Mouse (Mus musculus): ENCODE data around the gene Ppip5k1.

GRCm38 (mm10) chr2:121295608-121296571 is 59.3 kb downstream of the Ppip5k1 start:
- TF ChIP-seq CTCF (IDR thresholded peaks at IDR 0.05; ENCODE audit: low read depth, low read length) (no peak), POLR2A (IDR thresholded peaks at IDR 0.05; ENCODE audit: borderline replicate concordance, low read depth, low read length) (no peak)
